Mouse (Mus musculus): Measurements from ENCODE around the gene Zswim8.

DNA sequence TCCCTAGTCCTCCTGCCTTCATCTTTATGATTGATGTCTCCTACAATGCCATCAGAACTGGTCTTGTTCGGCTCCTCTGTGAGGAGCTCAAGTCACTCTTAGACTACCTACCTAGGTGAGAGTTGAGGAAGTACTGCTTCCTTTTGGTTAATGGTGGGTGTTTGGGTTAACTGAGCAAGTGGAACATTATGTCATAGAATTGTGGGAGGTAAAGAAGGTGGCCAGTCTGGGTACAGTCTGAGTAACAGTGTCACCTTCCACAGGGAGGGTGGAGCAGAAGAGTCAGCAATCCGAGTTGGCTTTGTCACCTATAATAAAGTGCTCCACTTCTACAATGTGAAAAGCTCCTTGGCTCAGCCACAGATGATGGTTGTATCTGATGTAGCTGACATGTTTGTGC is 18.3 kb upstream of the Zswim8 start:
- no peak for TF ChIP-seq HCFC1 (IDR thresholded peaks at IDR 0.05; ENCODE audit: borderline replicate concordance, insufficient read depth, low read length)
- TF ChIP-seq ZC3H11A (IDR thresholded peaks at IDR 0.05; ENCODE audit: borderline replicate concordance, low read depth, low read length): no peak

Measured in ES-E14 (cell line).